Mouse (Mus musculus) 3T3-L1 (cell line): ENCODE results near the gene Rabgap1l.

ENCODE experiments used
- DNase-seq: peaks from one replicate; pipeline ENCODE4 v3.0.0-alpha.2; 2015; ENCODE audit warnings: low read depth, low spot score

Rabgap1l gene

GRCm38 (mm10) chr1:160792686-160793355 is at the start of gene Rabgap1l:
TSS of gene Rabgap1l (minus strand) at chr1:160793211.
- peak; percentile 79 for DNase-seq

- no peak for DNase-seq
Measured at GRCm38 (mm10) chr1:160842567-160842966, 49.6 kb upstream of the Rabgap1l start.

GRCm38 (mm10) chr1:160840618-160841017 is 47.6 kb upstream of the Rabgap1l start:
- no peak for DNase-seq

GRCm38 (mm10) chr1:160839095-160839494 is 46.1 kb upstream of the Rabgap1l start:
- no peak for DNase-seq

- no peak for DNase-seq
Measured at GRCm38 (mm10) chr1:160834446-160834845, 41.4 kb upstream of the Rabgap1l start.

GRCm38 (mm10) chr1:160832267-160833021 is 39.4 kb upstream of the Rabgap1l start:
- no peak for DNase-seq

GRCm38 (mm10) chr1:160830608-160831498 is 37.8 kb upstream of the Rabgap1l start:
- no peak for DNase-seq

- DNase-seq, result peak; percentile 9
Measured at GRCm38 (mm10) chr1:160825441-160825856, 32.4 kb upstream of the Rabgap1l start.

GRCm38 (mm10) chr1:160823638-160824037 is 30.6 kb upstream of the Rabgap1l start:
- no peak for DNase-seq

GRCm38 (mm10) chr1:160814198-160814597 is 21.2 kb upstream of the Rabgap1l start:
- no peak for DNase-seq

- DNase-seq, result no peak
Measured at GRCm38 (mm10) chr1:160812428-160812827, 19.4 kb upstream of the Rabgap1l start.

- DNase-seq, result no peak
Measured at GRCm38 (mm10) chr1:160811930-160812329, 18.9 kb upstream of the Rabgap1l start.

GRCm38 (mm10) chr1:160805268-160805667 is 12.3 kb upstream of the Rabgap1l start:
- no peak for DNase-seq

GRCm38 (mm10) chr1:160799972-160800371 is 7.0 kb upstream of the Rabgap1l start:
- DNase-seq, result no peak

GRCm38 (mm10) chr1:160795016-160795415 is 2.0 kb upstream of the Rabgap1l start:
- no peak for DNase-seq

- DNase-seq, result no peak
Measured at GRCm38 (mm10) chr1:160793791-160794757, 1.1 kb upstream of the Rabgap1l start.

- peak; percentile 57 for DNase-seq
Measured at GRCm38 (mm10) chr1:160792156-160792685, 790 bp downstream of the Rabgap1l start.

- DNase-seq, result peak; percentile 42
Measured at GRCm38 (mm10) chr1:160791381-160792155, 1.4 kb downstream of the Rabgap1l start.

- no peak for DNase-seq
Measured at GRCm38 (mm10) chr1:160790630-160791029, 2.4 kb downstream of the Rabgap1l start.

GRCm38 (mm10) chr1:160789876-160790275 is 3.1 kb downstream of the Rabgap1l start:
- DNase-seq, result peak; percentile 17
